Mouse (Mus musculus): Measurements from ENCODE around the gene Hist1h4d.
A peak's percentile ranks its signal among the peaks of the same experiment; 100 is the strongest.

DNA sequence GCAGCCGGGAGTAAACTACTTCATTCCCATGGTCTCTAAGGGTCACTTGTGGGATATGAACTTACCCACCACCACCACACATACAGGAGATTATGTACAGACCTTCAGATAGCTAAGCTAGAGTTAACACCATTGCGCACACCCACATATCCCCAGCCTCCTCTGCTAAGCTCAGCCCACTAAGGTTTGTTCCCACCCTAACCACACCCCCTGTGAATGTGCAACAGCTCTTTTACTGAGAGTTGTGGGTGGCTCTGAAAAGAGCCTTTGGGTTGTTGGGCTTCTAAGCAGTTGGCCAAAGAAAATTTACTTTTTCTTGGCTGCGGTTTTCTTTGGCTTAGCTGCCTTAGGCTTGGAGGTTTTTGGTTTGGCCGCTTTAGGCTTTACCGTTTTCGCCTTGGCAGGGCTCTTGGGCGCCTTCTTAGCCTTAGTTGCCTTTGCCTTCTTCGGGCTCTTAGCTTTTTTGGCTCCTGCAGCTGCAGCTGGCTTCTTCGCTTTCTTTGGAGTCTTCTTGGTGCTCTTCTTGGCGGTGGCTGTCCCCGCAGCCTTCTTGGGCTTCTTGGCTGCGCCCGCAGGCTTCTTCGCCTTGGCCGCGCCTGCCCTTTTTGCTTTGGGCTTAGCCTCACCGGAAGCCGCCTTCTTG is 40.3 kb downstream of the Hist1h4d start:
- TF ChIP-seq POLR2A (IDR thresholded peaks at IDR 0.05; ENCODE audit: control insufficient read depth in 1 of 2, insufficient read depth in 1 of 2, low read depth in 1 of 2, low read length in 2 of 2, poor library complexity in 1 of 2) (peak; percentile 67 to 98), CTCF (IDR thresholded peaks at IDR 0.05 in 2 of 3, conservative IDR thresholded peaks at IDR 0.05 in 1 of 3; ENCODE audit: control insufficient read depth in 1 of 3, insufficient read depth in 1 of 3, low read depth in 2 of 3, low read length in 3 of 3, poor library complexity in 1 of 3, severe bottlenecking in 1 of 3) (no peak), POLR2AphosphoS2 (IDR thresholded peaks at IDR 0.05; ENCODE audit: low read length) (peak; percentile 99), ZNF384 (IDR thresholded peaks at IDR 0.05; ENCODE audit: low read depth, low read length) (no peak), TCF12 (IDR thresholded peaks at IDR 0.05; ENCODE audit: low read depth, low read length) (no peak), MYC (IDR thresholded peaks at IDR 0.05; ENCODE audit: low read depth, low read length) (no peak), MAFK (IDR thresholded peaks at IDR 0.05; ENCODE audit: borderline replicate concordance, low read depth, low read length) (no peak), EP300 (IDR thresholded peaks at IDR 0.05; ENCODE audit: low read depth in 1 of 2, low read length in 2 of 2) (no peak; a peak in 1 of 4 replicates), RCOR1 (IDR thresholded peaks at IDR 0.05; ENCODE audit: low read depth, low read length) (no peak), BHLHE40 (IDR thresholded peaks at IDR 0.05; ENCODE audit: borderline replicate concordance, low read depth, low read length) (no peak), GATA1 (IDR thresholded peaks at IDR 0.05; ENCODE audit: low read depth, low read length) (no peak)

All from MEL (cell line).